Mouse (Mus musculus) liver, embryonic 14.5 days (tissue): ENCODE results near the gene Gm14214.

Experiments used
- CTCF ChIP-seq: IDR thresholded peaks from 2 replicates; pipeline ENCODE4 v1.5.1; 2016; ENCODE audit warnings: antibody characterized with exemption, low read depth, control low read depth
- EP300 ChIP-seq: IDR thresholded peaks from 2 replicates; pipeline ENCODE4 v1.6.1; 2016; ENCODE audit warnings: antibody characterized with exemption, low read depth

DNA sequence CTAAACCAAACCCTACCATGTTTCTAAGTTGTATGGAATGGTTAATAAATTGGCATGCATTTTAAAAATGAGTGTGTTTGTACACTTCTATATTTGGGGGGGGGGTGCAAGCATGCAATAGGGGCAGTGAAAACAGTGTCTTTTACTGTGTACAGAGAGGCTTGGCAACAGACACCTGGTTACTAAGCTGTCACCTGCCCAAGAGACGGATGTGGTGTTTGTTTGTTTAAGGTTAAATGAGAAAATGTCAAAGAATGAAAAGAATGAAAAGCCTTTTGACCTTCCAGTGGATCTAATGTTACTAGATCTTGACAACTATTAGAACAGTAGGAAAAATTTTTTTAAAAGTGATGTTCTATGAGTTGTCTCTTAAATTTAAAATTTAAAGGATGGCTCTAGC lies 37.9 kb upstream of the Gm14214 start:
- TF ChIP-seq CTCF, result no peak
- TF ChIP-seq EP300, result no peak
